Mouse (Mus musculus) left cerebral cortex, postnatal 36 days (tissue): ENCODE data around the gene Triobp. TPM values are rescaled to one million over a fixed set of nuclear protein-coding genes. Genes with fewer than 3 reads are reported as not detected.
A peak's percentile ranks its signal among the peaks of the same experiment; 100 is the strongest.

Experiments used
- DNase-seq, 2 experiments: peaks; one replicate each; pipeline ENCODE4 v3.0.0; 2021 to 2022; ENCODE audit warnings: low spot score in 2 of 2, mixed read lengths in 1 of 2
- intact Hi-C: fragments of 180-260 bp; cut with DNase I; formaldehyde crosslinking; loops from one replicate; pipeline ENCODE4 v1.15.1; 2025
- total RNA-seq, 2 experiments: library from RNA; stranded (reverse); gene quantifications; 2 replicates each; pipeline ENCODE4 v1.2.3; 2021

Gene Triobp
- total RNA-seq, 2 experiments from 2014 or later = 14.3 to 19.5 TPM

DNA sequence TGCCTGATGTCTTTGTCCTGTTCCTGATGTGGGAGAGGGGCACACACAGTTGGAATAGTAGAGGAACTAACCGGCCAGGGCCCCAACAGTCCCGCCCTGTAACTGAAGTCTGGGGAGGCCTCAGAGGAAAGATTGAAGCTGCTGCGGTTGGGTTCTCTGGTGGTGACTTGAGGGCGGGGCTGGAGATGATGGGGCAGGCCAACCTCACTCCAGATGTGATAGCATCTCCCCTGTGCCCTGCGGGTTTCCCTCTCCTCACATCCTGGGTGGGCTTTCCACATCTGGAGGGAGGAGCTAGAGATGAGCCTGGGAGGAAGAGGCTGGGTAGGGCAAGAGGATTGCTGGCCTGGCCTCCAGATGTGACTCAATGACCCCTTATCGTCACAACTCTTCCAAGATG, 23.9 kb upstream of the Triobp start:
- intact Hi-C loops = no loop called here

DNA sequence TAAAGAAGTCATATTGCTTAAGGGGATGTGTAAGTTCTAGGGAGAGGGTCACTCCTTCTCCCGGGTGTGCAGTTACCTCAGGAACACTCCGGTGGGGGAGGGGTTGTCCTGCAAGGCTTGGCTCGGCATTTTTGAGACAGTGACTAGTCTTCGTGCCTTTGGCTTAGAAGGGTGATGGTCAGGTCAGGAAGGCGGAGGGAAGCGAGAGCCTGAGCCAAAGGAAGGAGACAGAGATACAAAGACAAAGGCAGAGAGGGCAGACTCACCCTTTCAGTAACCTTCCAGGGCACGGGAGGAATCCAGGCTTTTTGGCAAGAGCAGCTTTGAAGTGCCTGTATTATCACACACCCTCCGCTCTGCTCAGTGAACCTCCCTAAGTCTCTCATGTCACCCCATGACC, 22.4 kb upstream of the Triobp start:
- intact Hi-C loops = no loop called here
- DNase-seq = no peak

More for the DNA sequence above, 23.9 kb upstream of the Triobp start:
- DNase-seq = no peak

DNA sequence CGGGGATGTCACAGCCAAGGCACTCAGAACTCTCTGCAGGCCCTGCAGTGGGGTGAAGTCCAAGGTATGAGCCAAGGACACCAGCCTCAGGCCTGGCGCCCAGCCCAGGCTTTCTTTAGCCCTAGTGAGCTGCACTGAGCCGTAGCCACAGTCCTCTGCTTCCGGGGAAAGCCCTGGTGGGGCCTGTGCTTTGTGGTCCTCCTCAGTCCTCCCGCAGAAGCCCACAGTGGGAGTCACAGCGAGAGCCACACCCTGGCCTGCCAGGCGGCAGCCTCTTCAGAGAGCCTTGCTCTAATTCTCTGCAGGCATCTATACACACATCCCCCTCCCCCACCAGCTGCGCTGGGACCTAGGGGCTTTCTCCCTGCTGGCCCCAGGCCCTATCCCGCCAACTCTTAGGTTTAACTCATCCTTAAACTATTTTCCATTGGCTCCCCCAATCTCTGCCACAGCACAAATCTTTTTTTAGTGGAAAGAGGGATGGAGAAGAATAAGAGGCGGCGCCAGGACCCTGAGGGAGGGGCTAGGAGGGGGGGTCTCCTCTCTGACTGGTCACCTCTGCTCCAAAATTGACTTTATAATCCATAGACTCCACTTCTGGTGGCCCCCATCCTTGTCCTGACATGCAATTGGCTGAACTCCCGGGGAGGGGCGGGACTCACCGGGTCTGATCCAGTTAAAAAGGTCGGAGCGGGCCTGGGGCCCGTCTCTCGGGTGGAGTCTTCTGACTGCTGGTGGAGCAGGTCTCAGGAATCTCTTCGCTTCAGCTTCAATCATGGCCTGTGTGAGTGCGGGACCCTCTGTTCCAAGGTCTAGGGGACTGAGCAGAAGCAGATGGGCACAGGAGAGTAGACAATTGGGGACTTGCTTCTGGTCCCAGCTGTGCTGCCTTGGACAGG, 21.3 kb upstream of the Triobp start, which contains the start of gene Lgals1:
Gene Lgals1, plus strand, starts transcription at position 705 of the 899 bp plus-strand sequence.
- DNase-seq = peak; percentile 23 to 47
- intact Hi-C loops = no loop called here

DNA sequence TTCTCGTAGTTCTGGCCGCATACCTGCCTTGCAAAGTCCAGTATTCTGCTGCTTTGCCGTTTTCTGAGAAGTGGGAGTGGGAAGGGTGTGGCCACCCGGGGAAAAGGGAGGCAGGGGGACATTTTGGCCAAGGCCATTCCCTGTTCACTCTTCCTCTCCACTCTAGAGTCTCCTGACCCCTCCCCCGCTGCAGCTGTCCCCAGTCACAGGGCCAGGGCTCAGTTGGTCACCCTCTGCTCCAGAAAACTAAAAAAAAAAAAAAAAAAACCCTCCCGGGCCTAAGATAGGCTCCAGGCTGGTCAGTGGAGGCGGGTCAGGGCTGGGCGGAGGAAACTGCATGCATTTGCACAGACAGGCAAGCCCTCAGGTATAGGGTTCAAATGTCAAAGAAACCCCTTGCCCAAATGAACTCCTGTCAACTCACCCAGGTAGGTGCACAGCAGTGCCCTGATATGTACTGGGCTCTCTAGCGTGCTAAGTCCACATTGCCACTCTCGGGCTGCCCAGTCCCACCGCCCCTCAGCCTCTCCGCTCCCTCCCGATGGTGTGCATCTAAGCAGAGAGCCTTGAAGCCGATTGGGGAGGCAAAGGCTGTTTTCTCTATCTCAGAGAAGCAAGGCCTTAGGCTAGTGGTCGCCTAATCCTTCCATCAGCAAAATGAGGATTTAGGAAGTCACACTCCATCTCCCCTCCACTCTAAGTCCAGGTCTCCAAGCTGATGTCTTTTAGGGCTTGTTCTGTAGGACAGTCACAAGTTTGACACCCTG, 20.3 kb upstream of the Triobp start:
- no peak for DNase-seq
- intact Hi-C loops = no loop called here

DNA sequence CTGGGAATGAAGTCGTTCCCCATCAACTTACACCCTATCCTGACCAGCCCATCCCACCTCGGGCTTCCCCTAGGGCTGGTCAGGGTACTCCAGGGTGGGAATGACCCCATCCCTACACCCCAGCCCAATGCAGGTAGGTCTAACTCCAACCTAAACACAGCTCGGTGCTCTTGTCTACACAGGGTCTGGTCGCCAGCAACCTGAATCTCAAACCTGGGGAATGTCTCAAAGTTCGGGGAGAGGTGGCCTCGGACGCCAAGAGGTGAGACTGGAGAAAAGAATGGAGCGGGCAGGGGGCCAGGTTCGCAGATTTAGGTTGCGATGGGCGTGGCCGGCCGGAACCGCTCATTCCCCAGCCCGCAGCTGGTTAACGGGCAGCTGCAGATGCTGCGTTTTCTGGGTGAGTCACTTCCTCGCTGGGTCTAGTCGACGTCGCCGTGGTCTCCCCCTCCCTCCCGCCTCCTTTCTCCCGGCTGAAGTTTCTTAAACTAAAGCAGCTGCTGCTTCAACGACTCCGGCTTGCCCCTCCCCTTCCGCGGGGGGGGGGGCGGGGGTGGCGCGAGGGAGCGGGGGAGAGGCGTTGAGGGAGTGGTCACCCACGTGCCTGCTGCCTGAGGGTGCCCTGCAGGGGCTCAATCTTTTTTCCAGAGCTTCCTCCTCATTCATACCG, 19.6 kb upstream of the Triobp start:
- DNase-seq = peak in 1 of 2 experiments; percentile 49
- intact Hi-C loops = no loop called here

DNA sequence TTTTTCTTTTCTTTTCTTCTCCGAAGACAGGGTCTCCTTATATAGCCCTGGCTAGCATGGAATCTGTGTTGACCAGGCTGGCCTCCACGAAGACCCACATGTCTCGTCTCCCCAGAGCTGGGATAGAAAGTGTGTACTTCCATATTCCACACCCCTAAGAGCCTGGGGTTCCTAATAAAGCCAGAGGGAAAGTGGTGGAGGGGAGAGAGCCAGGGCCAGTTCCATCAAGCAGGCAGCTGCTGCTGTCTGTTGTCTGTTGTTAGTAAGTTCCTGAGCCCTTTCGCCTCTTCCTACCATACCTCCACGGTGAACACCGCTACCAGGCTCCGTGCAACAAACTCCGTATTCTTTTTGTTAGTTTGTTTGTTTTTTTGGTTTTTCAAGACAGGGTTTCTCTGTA, 19.0 kb upstream of the Triobp start:
- intact Hi-C loops = no loop called here
- no peak for DNase-seq

DNA sequence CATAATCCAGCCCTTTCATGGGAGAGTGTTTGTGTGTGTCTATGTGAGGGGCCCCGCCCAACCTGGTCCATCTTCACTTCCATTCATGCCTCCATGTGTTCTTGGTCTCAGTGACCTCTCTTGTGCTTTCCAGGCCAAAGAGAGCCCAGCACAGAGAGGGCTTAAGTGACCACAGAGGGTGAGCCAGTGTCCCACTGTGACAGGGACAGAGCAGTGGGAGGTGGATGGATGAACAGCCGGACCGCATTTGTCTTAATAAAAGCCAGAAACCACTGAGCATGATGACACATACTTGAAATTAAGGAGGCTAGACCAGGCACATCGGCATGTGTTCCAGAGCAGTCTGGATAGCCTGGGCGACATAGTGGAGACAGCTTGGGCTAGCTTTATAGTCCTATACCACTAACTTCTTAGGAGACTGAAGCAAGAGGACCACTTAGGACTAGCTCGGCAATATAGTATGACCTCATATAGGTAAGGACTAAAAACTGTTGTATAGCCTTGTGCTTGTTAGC, 17.3 kb upstream of the Triobp start:
- DNase-seq = no peak
- intact Hi-C loops = loop anchor here (2.0 kb wide), 1 partner anchor 15 kb away; no protein-coding TSS in a partner anchor

DNA sequence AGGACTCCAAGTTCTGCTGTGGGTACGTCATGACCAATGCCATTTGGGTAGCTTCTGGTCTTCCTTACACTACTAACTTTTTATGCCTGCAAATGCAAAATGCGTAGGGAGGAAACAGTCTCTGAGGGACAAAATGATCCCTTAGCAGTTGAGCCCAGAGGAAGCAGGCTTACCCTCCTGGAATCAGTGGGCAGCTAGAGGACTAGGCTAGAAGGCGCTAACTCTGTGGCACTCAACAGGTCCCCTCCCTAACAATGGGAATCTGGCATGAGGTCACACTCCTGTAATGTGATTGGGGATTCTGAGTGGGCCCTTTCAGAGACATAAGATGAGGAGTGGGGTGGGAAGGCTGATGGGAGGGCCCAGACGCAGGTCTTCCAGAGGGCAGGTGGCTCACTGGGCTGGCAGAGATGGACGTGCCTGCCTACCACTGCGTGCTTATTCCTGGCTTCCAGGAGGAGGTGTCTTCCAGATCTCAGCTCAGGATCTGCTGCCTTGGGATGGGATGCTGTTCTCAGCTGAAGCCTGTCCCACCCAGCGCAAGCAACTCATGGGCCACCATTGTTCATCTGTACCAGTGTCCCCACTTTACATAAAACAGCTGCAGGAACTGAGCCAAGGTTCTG, 16.6 kb upstream of the Triobp start:
- intact Hi-C loops = loop anchor here (2.0 kb wide), 1 partner anchor 16 kb away; no protein-coding TSS in a partner anchor
- DNase-seq = no peak

DNA sequence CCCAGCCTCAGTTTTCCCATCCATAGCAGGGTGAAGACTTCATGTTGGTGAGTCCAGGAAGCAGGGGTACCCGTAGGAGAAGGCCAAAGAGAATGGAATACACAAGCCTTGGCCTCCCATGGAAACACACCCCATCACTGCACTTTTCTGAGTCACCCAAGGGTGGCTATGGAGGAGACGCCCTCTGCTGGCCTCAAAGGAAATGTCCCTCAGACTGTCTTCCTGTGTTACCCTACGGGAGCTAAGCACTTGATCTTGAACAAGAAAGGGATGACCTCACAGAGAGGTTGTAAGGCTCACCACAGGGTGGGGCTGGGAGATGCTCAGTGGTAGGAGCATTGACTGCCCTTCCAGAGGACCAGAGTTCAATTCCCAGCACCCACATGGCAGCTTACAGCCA, 15.9 kb upstream of the Triobp start:
- DNase-seq = no peak
- intact Hi-C loops = loop anchor here (2.0 kb wide), 1 partner anchor 17 kb away; no protein-coding TSS in a partner anchor

DNA sequence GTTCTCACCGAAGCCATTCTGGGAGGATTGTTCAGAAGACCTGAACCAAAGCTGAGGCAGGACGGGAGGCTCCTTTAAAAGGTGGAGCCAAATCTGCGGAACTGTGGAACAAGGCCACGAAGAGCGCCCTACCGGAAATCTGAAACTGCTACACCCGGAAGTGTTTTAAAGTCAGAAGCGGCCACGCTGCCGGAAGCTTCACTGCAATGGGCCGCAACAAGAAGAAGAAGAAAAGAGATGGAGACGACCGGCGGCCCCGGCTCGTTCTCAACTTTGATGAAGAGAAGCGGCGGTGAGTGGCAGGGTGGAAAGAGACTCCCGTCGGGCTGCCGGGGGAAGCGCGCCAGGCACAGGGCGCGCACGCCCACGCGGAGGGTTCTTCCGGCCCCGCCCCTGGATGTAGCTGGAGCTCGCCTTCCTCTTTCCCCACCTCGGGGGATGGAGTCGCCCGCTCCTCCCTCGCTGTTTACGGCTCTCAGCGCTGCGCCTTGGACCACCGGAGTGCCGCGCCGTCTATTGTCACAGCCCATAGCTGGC, 12.7 kb upstream of the Triobp start, which contains the start of gene Nol12:
Gene Nol12, plus strand, starts transcription at position 150 of the 537 bp plus-strand sequence.
- peak; percentile 83 to 84 for DNase-seq
- intact Hi-C loops = no loop called here

DNA sequence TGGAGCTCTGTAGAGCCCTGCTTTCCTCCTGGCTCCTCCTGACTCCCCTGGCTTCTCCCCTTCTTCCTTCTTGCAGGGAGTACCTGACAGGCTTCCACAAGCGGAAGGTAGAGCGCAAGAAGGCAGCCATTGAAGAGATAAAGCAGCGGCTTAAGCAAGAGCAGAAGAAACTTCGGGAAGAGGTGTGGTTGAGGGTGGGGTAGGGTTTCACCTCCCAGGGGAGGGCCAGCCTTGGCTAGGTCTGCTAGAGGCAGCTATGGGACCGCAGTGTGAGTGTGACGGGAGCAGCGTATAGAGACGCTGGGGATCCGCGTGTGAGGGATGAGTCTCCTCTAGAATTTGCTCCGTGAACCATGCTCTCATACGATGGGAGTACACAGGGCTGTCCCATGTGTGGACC, 11.1 kb upstream of the Triobp start:
- no peak for DNase-seq
- intact Hi-C loops = no loop called here

DNA sequence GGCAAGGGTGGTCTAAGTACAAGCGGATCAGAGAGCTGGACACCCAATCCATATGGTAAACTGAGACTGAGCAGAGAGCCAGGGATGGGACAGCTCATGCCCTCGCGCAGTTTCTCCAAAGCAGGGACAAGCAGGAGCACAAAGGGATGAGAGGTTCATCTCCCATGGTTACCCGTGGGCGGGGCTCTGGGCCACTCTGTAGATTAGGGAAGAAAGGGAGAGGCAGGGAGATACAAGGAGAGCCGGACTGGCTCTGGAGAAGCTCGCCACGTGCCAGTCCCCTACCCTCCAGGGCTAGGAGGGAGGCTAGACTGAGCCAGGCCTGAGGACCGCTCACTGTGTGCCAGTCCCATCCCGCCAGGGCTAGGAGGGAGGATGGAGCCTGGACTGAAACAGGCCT, 10.2 kb upstream of the Triobp start:
- DNase-seq = no peak
- intact Hi-C loops = no loop called here

DNA sequence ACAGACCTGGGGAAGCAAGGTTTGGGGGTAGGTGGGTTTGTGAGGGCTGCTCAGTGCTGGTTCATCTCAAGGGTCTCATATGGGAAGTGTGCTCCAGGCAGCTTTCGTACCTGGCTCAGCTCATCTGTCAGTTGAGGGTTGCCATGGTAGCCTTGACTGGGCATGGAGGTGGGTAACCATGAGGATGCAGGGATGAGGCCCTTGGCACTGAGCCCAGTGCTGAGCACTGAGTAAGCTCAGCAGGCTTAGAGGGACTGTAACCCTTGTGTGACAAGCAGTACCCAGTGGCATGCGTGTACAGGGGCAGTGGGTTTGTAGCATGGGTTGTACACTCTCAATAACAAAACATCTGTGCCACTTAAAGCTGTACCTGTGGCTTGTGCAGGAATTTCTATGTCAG, 9.6 kb upstream of the Triobp start:
- no peak for DNase-seq
- intact Hi-C loops = no loop called here

DNA sequence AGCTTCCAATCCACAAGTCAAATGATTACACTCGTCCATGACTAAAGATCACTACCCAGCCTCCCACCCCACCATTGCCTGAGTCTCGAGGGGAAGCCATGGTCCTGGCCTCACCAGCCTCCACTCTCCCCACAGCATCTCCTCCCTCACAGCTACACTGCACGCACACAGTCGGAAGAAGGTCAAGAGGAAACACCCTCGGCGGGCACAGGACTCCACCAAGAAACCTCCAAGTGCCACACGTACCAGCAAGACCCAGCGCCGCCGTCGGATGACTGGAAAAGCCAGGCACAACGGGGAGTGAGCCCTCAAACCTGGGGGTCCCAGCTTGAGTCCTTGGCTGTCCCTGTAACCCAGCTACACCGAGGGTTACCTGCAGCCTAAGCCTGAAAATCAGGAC, 7.2 kb upstream of the Triobp start:
- intact Hi-C loops = no loop called here
- DNase-seq = no peak

DNA sequence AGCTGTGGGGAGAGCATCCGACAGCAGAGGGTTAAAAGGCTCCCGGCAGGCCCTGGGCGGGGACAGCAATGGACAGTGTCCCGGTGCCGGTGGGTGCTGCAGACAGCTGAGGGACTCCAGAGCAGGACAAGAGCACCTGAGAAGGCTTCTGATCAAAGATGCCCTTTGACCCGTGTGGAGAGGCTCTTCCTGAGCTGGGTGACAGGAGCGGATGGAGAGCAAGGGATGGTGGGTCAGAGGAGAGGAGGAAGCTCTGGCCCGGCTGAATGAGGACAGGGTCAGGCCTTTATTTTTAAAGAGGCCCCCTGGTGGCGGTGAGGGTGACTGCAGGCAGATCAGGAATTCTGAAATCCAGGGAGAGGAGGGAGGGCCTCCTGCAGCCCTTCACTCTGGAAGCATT, 4.9 kb upstream of the Triobp start:
- DNase-seq = peak; percentile 69 to 78
- intact Hi-C loops = no loop called here

DNA sequence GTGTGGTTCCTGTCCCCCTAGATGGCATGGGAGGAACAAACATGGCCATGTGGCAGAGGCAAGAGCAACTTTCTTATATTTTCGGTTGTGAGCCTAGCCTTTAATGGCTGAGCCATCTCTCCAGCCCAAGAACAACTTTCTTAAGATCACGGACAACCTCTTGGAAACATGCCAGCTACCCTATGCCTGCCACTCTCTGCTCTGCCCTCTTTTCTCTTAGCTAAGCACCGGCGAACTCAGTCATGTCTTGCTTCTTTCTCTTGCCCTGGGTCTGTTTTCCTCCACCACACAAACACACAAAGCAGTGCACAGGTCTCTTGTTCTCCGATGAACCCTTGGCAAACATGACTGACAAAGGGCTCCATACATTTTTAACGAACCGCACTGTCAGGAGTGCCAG, 1.3 kb upstream of the Triobp start:
- no peak for DNase-seq
- intact Hi-C loops = no loop called here

DNA sequence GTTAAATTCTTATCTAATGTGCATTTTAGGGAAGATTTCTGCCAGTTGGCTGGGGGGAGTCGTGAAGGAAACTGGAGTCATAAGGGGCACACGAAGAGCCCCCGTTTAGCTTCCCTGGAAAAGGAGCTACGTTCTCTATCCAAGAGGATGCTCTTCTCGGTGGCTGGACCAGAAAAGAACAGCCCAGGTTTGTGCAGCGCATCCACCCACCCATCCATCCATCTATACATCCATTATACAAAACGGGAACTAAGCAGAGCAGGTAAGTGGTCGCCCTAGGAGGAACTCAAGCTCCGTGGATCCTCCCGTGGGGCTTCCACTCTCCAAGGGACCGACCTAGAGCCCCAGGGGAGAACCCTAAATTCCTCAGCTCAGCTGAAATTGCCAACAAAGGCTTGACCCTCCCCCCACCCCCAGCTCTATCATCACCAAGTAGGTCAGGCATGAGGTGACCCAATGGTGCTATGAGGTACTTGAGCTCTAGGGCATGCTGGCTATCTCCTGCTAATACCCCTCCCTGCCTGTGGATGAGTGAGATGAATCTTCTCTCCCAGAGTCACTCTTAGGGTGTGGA, 715 bp downstream of the Triobp start:
- no peak for DNase-seq
- intact Hi-C loops = no loop called here

DNA sequence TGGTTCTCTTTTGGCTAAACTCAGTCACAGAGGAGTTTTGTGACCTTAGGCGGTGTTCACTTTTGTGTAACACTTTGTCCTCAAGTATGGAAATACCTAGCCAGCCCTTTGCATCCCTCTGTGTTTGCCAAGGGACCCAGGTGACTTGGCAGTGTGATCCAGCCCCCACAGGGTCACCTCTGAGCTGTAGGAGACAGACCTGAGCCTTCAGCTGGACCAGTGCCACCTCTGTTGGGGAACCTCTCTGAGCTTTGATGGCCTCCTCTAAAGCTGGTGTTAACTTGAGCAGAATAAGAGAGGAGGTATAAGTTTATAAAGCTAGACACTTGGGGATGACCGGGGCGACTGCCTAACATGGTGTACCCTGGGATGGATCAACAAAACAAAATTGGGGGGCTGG, 1.4 kb downstream of the Triobp start:
- DNase-seq = no peak
- intact Hi-C loops = no loop called here

DNA sequence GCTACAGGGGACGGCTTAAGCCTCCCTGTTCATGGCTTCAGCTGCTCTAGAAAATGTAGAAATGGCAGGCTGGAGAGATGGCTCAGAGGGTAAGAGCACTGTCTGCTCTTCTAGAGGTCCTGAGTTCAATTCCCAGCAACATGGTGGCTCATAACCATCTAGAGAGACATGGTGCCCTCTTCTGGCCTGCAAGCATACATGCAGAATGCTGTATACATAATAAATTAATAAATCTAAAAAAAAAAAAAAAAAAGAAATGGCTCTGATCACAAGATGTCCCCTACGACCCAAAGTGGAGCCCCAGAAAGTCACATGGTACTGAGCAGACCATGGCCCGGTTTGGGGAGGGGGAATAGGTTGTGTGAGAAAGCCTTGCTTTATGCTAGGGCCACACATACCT, 8.1 kb downstream of the Triobp start:
- DNase-seq = no peak
- intact Hi-C loops = no loop called here
